8 mouse cellular contexts compared by ENCODE assay signal in the genomic region with DNA sequence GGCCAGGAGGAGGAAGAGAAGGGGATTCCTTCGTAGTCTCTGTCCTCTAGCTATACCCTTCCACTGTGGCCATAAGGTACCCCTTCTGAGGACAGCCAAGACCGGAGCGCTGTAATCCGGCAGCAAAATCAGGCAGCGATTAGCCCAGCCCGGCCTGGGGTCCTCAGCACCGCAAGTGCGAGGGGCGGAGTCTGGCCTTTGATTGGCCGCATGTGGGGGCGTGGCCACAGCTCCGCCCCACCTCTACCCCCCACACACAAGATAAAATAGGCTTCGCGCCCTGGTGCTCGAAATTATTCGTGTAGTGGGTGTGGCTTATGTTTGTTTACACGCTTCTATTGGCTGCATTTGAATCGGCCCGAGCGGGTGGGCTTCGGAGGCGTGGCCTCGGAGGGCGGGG. TPM values are rescaled to one million over a fixed set of nuclear protein-coding genes. Genes with fewer than 3 reads are reported as not detected.
A peak's percentile ranks its signal among the peaks of the same experiment; 100 is the strongest.
DNase-seq lines count a peak whose midpoint lies in the region; ATAC-seq and TF ChIP-seq lines count a peak whose summit lies in the region.

No protein-coding gene starts in this region.

- H3K4me3 ChIP-seq in bone marrow macrophage, adult 2 months (ENCODE audit: insufficient read depth, low read length), result peak overlapping the region; percentile 77
- peak overlapping the region; percentile 57 for H3K4me3 ChIP-seq in embryonic facial prominence, embryonic 15.5 days (replicated peaks)
- H3K4me3 ChIP-seq in limb, embryonic 14.5 days (replicated peaks; ENCODE audit: low read length), result peak overlapping the region; percentile 45
- H3K4me3 ChIP-seq in midbrain, embryonic 16.5 days (ENCODE audit: low read depth, low read length), result peak overlapping the region; percentile 46
- peak overlapping the region; percentile 72 for H3K4me3 ChIP-seq in spleen, adult 2 months (ENCODE audit: extremely low read depth, insufficient read depth, insufficient read length)

- no peaks in the 10 kb centered on the region for H3K27me3 ChIP-seq in embryonic facial prominence, embryonic 15.5 days
- no peaks in the 10 kb centered on the region for H3K27me3 ChIP-seq in limb, embryonic 14.5 days (ENCODE audit: control insufficient read depth, insufficient read depth, low read length)
- no peaks in the 10 kb centered on the region for H3K27me3 ChIP-seq in midbrain, embryonic 16.5 days (ENCODE audit: control insufficient read depth, insufficient read depth, low read depth, low read length)
- H3K27me3 ChIP-seq in spleen, adult 2 months (ENCODE audit: control insufficient read depth, insufficient read depth, low read length), result no peaks in the 10 kb centered on the region

- H3K27ac ChIP-seq in bone marrow macrophage, adult 2 months (ENCODE audit: insufficient read depth, low read depth, low read length), result peak overlapping the region; percentile 92
- H3K27ac ChIP-seq in embryonic facial prominence, embryonic 15.5 days (replicated peaks), result peak overlapping the region; percentile 87
- H3K27ac ChIP-seq in limb, embryonic 14.5 days (replicated peaks; ENCODE audit: low read depth, low read length), result peak overlapping the region; percentile 78
- H3K27ac ChIP-seq in midbrain, embryonic 16.5 days (ENCODE audit: low read length), result peak overlapping the region; percentile 66
- peak overlapping the region; percentile 90 for H3K27ac ChIP-seq in spleen, adult 2 months (ENCODE audit: insufficient read depth, low read length)

- peak overlapping the region; percentile 71 for H3K4me2 ChIP-seq in embryonic facial prominence, embryonic 15.5 days (replicated peaks)
- peak overlapping the region; percentile 67 for H3K4me2 ChIP-seq in limb, embryonic 14.5 days (replicated peaks; ENCODE audit: low read depth, low read length, severe bottlenecking)
- H3K4me2 ChIP-seq in midbrain, embryonic 16.5 days (ENCODE audit: low read length), result peak overlapping the region; percentile 68

- H3K36me3 ChIP-seq in embryonic facial prominence, embryonic 15.5 days, result no peaks in the 10 kb centered on the region
- H3K36me3 ChIP-seq in limb, embryonic 14.5 days (ENCODE audit: control insufficient read depth, insufficient read depth, low read length), result no peaks in the 10 kb centered on the region
- no peaks in the 10 kb centered on the region for H3K36me3 ChIP-seq in midbrain, embryonic 16.5 days (ENCODE audit: control insufficient read depth, insufficient read depth, low read length)
- no peaks in the 10 kb centered on the region for H3K36me3 ChIP-seq in spleen, adult 2 months (ENCODE audit: control insufficient read depth, insufficient read depth, low read length)

- DNase-seq in B cell, adult 2 months, result peak; percentile 96 to 97
- DNase-seq in heart, adult 9 months (ENCODE audit: low spot score in 2 of 2), result peak; percentile 97 to 98
- peak; percentile 99 for DNase-seq in kidney, adult 9 months
- DNase-seq in limb, embryonic 14.5 days (ENCODE audit: low spot score), result peak; percentile 99
- peak; percentile 93 to 94 for DNase-seq in spleen, adult 2 months (ENCODE audit: low read depth in 1 of 2, low spot score in 2 of 2)

- ATAC-seq in embryonic facial prominence, embryonic 15.5 days (ENCODE audit: insufficient number of reproducible peaks, low FRiP score, low TSS enrichment, low read depth), result peak; percentile 86
- peak; percentile 86 for ATAC-seq in limb, embryonic 14.5 days (ENCODE audit: low FRiP score, low read depth)
- ATAC-seq in midbrain, embryonic 16.5 days, result peak; percentile 83

- H3K9ac ChIP-seq in embryonic facial prominence, embryonic 15.5 days, result peak overlapping the region; percentile 24
- peak overlapping the region; percentile 53 for H3K9ac ChIP-seq in limb, embryonic 14.5 days (ENCODE audit: low read depth, low read length, severe bottlenecking)
- peak overlapping the region; percentile 26; the same call in 1 of the 2 replicates for H3K9ac ChIP-seq in midbrain, embryonic 16.5 days (ENCODE audit: low read depth, low read length)

- peaks cover 47% of the 10 kb centered on the region for H3K4me1 ChIP-seq in bone marrow macrophage, adult 2 months (ENCODE audit: control insufficient read depth, insufficient read depth, low read length)
- peaks cover 33% of the 10 kb centered on the region for H3K4me1 ChIP-seq in embryonic facial prominence, embryonic 15.5 days
- H3K4me1 ChIP-seq in limb, embryonic 14.5 days (ENCODE audit: control insufficient read depth, insufficient read depth, low read length), result peaks cover 14% of the 10 kb centered on the region
- H3K4me1 ChIP-seq in midbrain, embryonic 16.5 days (ENCODE audit: control insufficient read depth, insufficient read depth, low read length), result peaks cover 19% of the 10 kb centered on the region
- H3K4me1 ChIP-seq in spleen, adult 2 months (ENCODE audit: control insufficient read depth, insufficient read depth, insufficient read length), result peaks cover 28% of the 10 kb centered on the region; the same call in 1 of the 2 replicates

- 0% methylated on average over 24 of the region's 24 CpGs for WGBS in embryonic facial prominence, embryonic 15.5 days
- 3% methylated on average over 24 of the region's 24 CpGs for WGBS in limb, embryonic 14.5 days
- WGBS in midbrain, embryonic 16.5 days, result 0% methylated on average over 24 of the region's 24 CpGs
- under 1% methylated on average over 24 of the region's 24 CpGs for WGBS in spleen, adult 2 months

- no peak for TF ChIP-seq CTCF in bone marrow macrophage, adult 2 months (IDR thresholded peaks at IDR 0.05; ENCODE audit: low read depth, low read length)
- no peak for TF ChIP-seq CTCF in spleen, adult 2 months (IDR thresholded peaks at IDR 0.05; ENCODE audit: extremely low read depth, insufficient read depth, insufficient read length, insufficient replicate concordance)

- no peaks in the 10 kb centered on the region for H3K9me3 ChIP-seq in embryonic facial prominence, embryonic 15.5 days (replicated peaks)
- H3K9me3 ChIP-seq in limb, embryonic 14.5 days (ENCODE audit: control insufficient read depth, low read length), result no peaks in the 10 kb centered on the region
- H3K9me3 ChIP-seq in midbrain, embryonic 16.5 days (replicated peaks; ENCODE audit: control insufficient read depth, low read length, poor library complexity, severe bottlenecking), result no peaks in the 10 kb centered on the region

- peak; percentile 34; the same call in 1 of the 2 replicates for TF ChIP-seq POLR2A in bone marrow macrophage, adult 2 months (IDR thresholded peaks at IDR 0.05; ENCODE audit: borderline replicate concordance, low read depth, low read length)
- no peak for TF ChIP-seq POLR2A in limb, embryonic 14.5 days (IDR thresholded peaks at IDR 0.05; ENCODE audit: borderline replicate concordance, extremely low read depth, insufficient read depth, insufficient read length)
- TF ChIP-seq POLR2A in spleen, adult 2 months (IDR thresholded peaks at IDR 0.05; ENCODE audit: low read depth, low read length), result peak; percentile 56

RNA-seq across cellular contexts. Expression of a gene that starts 5.0 kb away (rescaled TPM):
- polyA plus RNA-seq in bone marrow macrophage, adult 2 months (2012; ENCODE audit: insufficient read depth, insufficient read length, missing spikeins), result 22.1 and 35.5 TPM in 2 replicates
- polyA plus RNA-seq in embryonic facial prominence, embryonic 15.5 days (2015; fragmentation: Nextera tagmentation; extraction: Ambion mirVana), result 9.4 and 10.3 TPM in 2 replicates
- polyA plus RNA-seq in limb, embryonic 14.5 days (2012; rRNA removed), result 20.1 and 26.6 TPM in 2 replicates
- polyA plus RNA-seq in limb, embryonic 14.5 days (2014; fragmentation: Nextera tagmentation; extraction: Ambion mirVana), result 8.6 and 10.1 TPM in 2 replicates
- polyA plus RNA-seq in midbrain, embryonic 16.5 days (2015; fragmentation: Nextera tagmentation; extraction: Ambion mirVana), result 5.9 and 7.7 TPM in 2 replicates
- 40.4 and 50.6 TPM in 2 replicates for polyA plus RNA-seq in spleen, adult 2 months (2012; rRNA removed)

RNA-seq across cellular contexts. Expression of a gene that starts 8.9 kb away (rescaled TPM):
- 0.20 and 0.48 TPM in 2 replicates for polyA plus RNA-seq in bone marrow macrophage, adult 2 months (2012; ENCODE audit: insufficient read depth, insufficient read length, missing spikeins)
- polyA plus RNA-seq in embryonic facial prominence, embryonic 15.5 days (2015; fragmentation: Nextera tagmentation; extraction: Ambion mirVana), result 0.13 and 0.15 TPM in 2 replicates
- polyA plus RNA-seq in limb, embryonic 14.5 days (2012; rRNA removed), result 0.26 and 0.35 TPM in 2 replicates
- polyA plus RNA-seq in limb, embryonic 14.5 days (2014; fragmentation: Nextera tagmentation; extraction: Ambion mirVana), result 0.17 TPM in 1 of 2 replicates, not detected in the other
- polyA plus RNA-seq in midbrain, embryonic 16.5 days (2015; fragmentation: Nextera tagmentation; extraction: Ambion mirVana), result 0.14 and 0.15 TPM in 2 replicates
- 0.02 and 0.05 TPM in 2 replicates for polyA plus RNA-seq in spleen, adult 2 months (2012; rRNA removed)

RNA-seq across cellular contexts. Expression of a gene that starts 45.6 kb away (rescaled TPM):
- 187 and 189 TPM in 2 replicates for polyA plus RNA-seq in bone marrow macrophage, adult 2 months (2012; ENCODE audit: insufficient read depth, insufficient read length, missing spikeins)
- polyA plus RNA-seq in embryonic facial prominence, embryonic 15.5 days (2015; fragmentation: Nextera tagmentation; extraction: Ambion mirVana), result 244 and 245 TPM in 2 replicates
- polyA plus RNA-seq in limb, embryonic 14.5 days (2012; rRNA removed), result 212 and 247 TPM in 2 replicates
- 206 and 217 TPM in 2 replicates for polyA plus RNA-seq in limb, embryonic 14.5 days (2014; fragmentation: Nextera tagmentation; extraction: Ambion mirVana)
- polyA plus RNA-seq in midbrain, embryonic 16.5 days (2015; fragmentation: Nextera tagmentation; extraction: Ambion mirVana), result 218 and 245 TPM in 2 replicates
- 150 and 151 TPM in 2 replicates for polyA plus RNA-seq in spleen, adult 2 months (2012; rRNA removed)

Comparison
In these comparisons a context has a peak if more than half of its experiments do, and no peak if none do; other contexts are left out.
1. Peak in every context shown above with its lines: DNase-seq, ATAC-seq, H3K4me3 ChIP-seq and H3K27ac ChIP-seq.